Mouse (Mus musculus): ENCODE measurements around the gene Carm1.
"Not testable (repeated sequence)": the region's sequence is repeated elsewhere in the genome, so short reads cannot be mapped to it uniquely, and the experiment has no call there.

Carm1 gene

DNA sequence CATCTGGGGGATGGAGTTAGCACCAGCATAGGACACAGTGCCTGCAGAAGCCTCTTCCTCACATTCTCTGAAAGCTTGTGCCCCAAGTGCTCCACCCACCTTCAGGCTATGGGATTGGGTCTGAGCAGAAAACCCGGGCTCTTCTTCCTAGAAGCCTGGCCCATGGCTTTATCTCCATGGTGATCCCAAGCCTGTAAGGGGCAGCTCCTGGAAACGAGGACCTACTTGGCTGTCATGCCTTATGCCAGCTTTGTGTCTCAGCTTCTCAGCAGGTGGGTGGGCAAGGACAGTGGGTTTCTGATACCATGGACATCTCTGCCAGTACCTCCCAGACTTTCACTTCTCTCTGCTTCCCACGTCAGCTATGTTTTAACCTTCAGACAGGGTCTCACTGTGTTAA is 31.5 kb downstream of the Carm1 start:
- no peak for DNase-seq

- DNase-seq = no peak
Observed at GRCm38 (mm10) chr9:21585401-21585800, 38.7 kb downstream of the Carm1 start.

GRCm38 (mm10) chr9:21587678-21588349 is 41.1 kb downstream of the Carm1 start:
- DNase-seq = no peak

DNA sequence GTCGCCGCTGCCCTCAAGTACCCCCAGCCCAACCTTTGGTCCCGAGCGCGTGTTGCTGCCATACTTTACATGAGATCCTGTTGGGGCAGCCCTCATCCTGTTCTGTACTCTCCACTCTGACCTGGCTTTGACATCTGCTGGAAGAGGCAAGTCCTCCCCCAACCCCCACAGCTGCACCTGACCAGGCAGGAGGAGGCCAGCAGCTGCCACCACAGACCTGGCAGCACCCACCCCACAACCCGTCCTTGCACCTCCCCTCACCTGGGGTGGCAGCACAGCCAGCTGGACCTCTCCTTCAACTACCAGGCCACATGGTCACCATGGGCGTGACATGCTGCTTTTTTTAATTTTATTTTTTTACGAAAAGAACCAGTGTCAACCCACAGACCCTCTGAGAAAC is 41.7 kb downstream of the Carm1 start:
- DNase-seq = no peak

- no peak for DNase-seq
Observed at GRCm38 (mm10) chr9:21589538-21589937, 42.8 kb downstream of the Carm1 start.

GRCm38 (mm10) chr9:21591127-21591830 is 44.6 kb downstream of the Carm1 start:
- DNase-seq = no peak

DNA sequence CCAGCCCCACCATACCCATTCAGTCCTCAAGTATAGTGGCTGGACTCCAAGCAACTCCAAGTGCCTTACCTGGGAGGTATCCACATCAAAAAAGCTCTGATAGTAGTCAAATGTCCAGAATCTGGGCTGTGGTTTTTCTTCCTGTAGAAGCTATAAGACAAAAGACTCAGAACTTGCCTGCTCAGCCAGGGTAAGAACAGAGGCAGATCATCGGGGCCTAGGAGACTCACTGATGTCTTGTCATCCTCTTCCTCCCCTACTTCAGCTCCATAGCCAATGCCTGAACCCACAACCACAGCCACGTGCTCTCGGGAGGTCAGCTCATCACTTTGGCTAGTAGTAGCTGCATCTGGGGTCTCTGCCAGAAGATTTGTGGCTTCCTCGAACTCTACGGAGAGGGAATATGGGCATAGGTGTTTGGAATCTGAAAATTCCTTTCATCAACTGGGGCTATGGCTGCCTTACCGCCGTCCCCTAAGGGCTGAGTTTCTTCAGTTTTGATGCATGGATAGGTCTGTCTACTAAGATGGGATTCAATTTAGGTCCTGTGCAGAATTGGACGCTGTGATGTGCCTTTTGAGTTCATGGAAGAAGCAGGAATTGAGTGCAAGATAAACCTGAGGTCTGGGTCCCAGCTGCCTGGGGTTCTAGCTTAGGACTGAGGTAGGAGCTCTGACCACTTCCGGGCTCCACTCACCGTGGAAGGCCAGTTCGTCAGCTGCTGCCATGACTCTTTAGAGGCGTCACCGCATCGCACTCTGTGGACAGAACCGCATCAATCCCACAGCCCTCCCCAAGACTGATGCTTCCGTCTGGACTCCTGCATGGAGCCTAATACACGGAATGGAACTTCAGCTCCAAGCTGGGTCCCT is 45.4 kb downstream of the Carm1 start:
- DNase-seq = no peak

DNA sequence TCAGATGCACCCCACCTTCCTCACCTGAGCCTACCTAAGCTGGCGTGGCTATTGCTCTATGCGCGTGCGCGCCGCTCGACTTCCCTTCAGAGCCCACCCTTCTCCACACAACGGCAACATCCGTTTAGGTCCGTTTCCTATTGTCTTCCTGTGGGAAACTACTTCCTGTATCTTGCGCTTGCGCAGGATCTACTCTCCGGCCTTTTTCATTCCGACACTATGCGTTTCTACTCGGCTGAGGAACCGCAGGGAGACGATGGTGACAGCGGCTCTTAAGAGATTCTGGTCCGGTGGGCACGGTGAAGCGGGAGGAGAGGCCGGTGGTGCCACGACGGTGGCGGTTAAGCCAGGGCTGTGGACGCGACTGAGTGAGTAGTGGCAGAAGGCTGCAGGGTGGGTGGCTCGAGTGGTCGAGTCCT is 46.0 kb downstream of the Carm1 start, which contains the start of the genes Timm29 and Yipf2:
Gene Timm29, plus strand, starts transcription at position 20 of the 419 bp plus-strand sequence.
Gene Yipf2, minus strand, starts transcription at position 126 of the 419 bp plus-strand sequence.
- peak; percentile 91 for DNase-seq

DNA sequence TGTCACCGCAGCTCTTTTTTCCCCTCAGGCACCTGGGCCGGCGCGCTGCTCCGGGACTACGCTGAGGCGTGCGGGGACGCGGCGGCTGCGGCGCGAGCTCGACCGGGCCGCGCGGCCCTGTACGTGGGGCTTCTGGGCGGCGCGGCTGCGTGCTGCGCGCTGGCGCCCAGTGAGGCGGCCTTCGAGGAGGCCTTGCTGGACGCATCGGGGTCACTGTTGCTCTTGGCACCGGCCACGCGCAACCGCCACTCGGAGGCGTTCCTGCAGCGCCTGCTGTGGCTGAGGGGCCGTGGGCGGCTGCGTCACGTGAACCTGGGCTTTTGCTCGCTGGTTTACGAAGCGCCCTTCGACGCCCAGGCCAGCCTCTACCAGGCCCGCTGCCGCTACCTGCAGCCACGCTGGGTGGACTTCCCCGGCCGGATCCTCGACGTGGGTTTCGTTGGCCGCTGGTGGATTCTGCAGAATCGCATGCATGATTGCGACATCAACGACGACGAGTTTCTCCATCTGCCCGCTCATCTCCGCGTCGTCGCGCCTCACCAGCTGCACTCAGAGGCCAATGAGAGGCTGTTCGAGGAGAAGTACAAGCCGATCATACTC is 46.5 kb downstream of the Carm1 start:
- DNase-seq = peak; percentile 47

DNA sequence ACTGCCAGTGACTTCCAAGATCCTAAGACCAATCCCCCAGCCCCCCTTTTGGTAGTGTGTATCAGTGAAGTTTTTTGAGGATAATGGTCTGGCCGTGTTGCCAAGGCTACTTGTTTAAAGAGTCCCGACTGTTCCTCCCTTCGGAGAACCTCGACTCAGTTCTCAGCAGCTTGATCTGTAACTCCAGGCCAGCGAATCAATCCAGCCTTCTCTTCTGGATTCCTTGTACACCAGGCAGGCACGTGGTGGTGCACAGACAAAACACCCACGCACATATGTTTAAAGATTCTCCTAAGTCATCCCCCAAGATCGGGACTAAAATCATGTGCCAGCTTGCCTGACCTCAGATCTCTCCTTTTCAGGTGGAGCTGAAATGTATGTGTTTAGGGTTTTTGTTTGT is 47.7 kb downstream of the Carm1 start:
- DNase-seq = not testable (repeated sequence)

GRCm38 (mm10) chr9:21594838-21595237 is 48.1 kb downstream of the Carm1 start:
- no peak for DNase-seq

DNA sequence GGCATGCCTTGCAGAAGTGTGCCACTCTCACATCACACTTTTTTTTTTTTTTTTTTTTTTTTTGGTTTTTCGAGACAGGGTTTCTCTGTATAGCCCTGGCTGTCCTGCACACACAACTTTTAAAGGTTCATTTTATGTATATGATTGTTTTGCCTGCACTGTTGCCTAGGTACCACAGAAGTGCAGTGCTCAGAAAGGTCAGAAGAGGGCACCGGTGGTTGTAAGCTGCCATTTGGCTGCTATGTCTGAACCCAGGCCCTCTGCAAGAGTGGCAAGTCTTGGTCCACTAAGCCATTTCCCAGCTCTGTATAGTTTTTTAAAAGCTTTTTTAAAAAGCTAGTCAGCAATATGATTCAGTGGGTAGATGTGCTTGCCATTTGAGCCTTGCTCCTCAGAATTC is 51.5 kb downstream of the Carm1 start:
- DNase-seq = peak; percentile 60

DNA sequence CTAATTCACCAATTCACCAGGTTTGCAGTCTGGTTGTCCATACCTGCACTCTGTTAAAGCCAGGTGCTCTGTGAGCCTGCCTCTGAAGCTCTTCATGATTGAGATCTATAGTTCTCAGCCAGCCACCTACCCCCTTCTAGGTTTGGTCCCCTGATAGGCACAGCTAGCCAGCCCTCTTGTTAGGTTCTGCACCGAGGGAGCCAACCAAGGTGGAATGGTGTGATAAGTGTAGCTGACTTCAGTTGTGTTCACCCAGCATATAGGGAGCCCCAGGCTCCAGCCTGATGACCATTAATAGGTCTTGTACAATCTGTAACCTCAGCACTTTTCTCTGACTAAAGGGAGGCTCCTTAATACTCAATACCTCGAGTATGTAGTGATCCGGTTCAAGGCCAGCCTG is 53.5 kb downstream of the Carm1 start:
- no peak for DNase-seq

DNA sequence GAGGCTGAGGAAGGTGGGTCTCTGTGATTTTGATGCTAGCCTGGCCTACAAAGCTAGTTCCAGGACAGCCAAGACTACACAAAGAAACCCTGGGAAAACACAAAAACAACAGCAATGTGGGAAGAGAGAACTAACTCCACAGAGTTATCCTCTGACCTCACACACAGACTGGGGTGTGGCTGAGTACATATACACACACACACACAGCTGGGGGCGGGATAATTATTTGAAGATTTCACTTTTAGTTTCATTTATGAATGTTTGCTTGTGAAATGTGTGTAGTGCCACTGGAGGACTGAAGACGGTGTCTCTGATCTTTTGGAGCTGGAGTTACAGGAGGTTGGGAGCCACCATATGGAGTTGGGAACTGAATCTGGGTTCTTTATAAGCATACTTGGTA is 54.4 kb downstream of the Carm1 start:
- DNase-seq = no peak

DNA sequence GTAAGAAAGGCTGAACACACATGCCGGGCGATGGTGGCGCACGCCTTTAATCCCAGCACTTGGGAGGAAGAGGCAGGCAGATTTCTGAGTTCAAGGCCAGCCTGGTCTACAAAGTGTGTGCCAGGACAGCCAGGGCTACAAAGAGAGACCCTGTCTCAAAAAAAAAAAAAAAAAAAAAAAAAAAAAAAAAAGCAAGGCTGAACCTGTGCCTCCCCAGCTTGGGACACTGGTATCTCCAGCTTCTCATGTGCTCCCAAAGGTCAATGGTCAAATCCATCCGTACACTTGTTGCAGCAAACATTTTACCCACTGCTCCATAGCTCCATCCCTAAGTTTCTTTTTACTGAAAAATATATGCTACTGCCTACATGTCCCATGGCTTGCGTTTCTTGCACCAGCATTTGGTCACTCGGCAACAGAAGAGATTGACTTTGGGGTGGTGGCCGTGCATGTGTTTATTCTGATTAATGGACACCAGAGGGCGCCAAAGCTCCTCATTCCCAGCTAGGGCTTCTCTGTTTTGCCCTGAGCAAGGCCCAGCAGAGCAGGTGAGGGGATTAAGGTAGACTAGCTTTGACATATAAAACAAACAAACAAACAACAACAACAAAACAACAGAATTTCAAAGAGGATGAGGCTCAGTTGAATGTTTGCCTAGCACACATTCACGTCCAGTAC is 55.2 kb downstream of the Carm1 start:
- DNase-seq = peak; percentile 74

DNA sequence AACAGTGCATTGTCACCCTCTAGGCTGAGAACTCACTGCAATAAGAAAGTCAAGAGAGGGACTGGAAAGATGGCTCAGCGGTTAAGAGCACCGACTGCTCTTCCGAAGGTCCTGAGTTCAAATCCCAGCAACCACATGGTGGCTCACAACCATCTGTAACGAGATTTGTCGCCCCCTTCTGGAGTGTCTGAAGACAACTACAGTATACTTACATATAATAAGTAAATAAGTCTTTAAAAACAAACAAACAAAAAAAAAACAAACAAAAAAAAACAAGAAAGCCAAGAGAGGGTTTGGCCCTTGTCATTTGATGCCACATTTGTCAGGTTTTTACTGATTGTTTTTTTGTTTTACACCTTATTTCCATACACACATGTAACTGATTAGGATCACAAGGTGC is 57.4 kb downstream of the Carm1 start:
- no peak for DNase-seq

- no peak for DNase-seq
Observed at GRCm38 (mm10) chr9:21605865-21606264, 59.2 kb downstream of the Carm1 start.

GRCm38 (mm10) chr9:21606648-21607047 is 60.0 kb downstream of the Carm1 start:
- no peak for DNase-seq

DNA sequence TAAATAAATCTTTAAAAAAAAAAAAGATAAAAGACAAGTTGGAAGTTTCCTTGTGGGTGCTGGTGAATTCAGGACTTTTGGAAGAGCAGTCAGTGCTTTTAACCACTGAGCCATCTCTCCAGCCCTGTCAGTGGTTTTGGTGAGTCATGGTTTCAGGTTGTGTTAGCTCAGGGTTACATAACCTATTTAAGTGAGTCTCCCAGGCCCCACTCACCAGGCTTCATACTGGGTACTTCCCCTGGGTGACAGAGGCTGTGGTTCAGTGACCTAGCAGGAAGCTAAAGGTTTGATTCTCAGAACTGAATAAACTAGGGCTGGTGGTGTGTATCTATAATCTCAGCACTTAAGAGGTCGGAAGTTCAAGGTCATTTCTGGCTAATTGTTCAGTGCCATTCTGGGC is 63.2 kb downstream of the Carm1 start:
- peak; percentile 65 for DNase-seq

DNA sequence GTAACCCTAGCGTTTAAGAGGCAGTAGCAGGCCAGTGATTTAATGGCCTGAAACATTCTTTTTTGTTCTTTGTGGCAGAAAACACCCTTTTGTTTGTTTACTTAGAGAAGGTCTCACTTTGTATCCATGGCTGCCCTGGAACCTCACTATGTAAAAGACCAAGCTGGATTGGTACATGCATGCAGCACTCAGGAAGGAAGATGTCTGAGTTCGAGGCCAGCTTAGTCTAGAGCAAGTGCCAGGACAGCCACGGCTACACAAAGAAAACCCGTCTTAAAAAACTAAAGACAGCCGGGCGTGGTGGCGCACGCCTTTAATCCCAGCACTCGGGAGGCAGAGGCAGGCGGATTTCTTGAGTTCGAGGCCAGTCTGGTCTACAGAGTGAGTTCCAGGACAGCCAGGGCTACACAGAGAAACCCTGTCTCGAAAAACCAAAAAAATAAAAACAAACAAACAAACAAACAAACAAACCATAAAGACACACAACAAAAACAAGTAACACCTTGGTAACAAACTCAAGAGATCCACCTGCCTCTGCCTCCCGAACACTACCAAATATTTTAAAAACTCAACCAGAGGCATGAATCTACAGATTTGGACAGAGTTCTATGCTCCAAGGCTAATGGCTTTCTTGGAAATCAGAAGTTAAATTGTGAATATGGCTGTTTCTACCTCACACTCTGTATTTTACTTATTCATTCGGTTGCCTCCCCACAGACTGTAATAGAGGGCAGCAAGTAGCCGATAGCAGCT is 68.3 kb downstream of the Carm1 start:
- DNase-seq = no peak

GRCm38 (mm10) chr9:21615617-21616231 is 69.0 kb downstream of the Carm1 start, which contains the start of gene Smarca4:
Smarca4 (plus strand) TSS chr9:21616169.
- peak; percentile 100 for DNase-seq
